Mouse (Mus musculus) heart, embryonic 13.5 days (tissue): Measurements from ENCODE around the gene Pde1c. TPM values are rescaled to one million over a fixed set of nuclear protein-coding genes. Genes with fewer than 3 reads are reported as not detected.
"Not testable (repeated sequence)": the region's sequence is repeated elsewhere in the genome, so short reads cannot be mapped to it uniquely, and the experiment has no call there.

Experiments
- ATAC-seq: fragments of 200-750 bp; cut with Nextera tagmentation; 2 replicates; pipeline ENCODE4 v1.8.0; 2017; ENCODE audit warnings: moderate TSS enrichment; ENCODE audit not compliant: insufficient number of reproducible peaks, low FRiP score, low TSS enrichment; ENCODE audit errors: extremely low read depth
- H3K27ac ChIP-seq: fragments of 300-500 bp; sonication (generic); replicated peaks from 2 replicates; pipeline ENCODE4 v1.5.1; 2015; ENCODE audit warnings: moderate library complexity, mild to moderate bottlenecking, inconsistent platforms
- H3K27me3 ChIP-seq: fragments of 300-500 bp; sonication (generic); replicated peaks from 2 replicates; pipeline ENCODE4 v1.6.1; 2015; ENCODE audit warnings: mild to moderate bottlenecking, inconsistent platforms
- H3K36me3 ChIP-seq: fragments of 300-500 bp; sonication (generic); 2 replicates; pipeline ENCODE4 v1.6.1; 2015; ENCODE audit warnings: mild to moderate bottlenecking, inconsistent platforms
- H3K4me1 ChIP-seq: fragments of 300-500 bp; sonication (generic); 2 replicates; pipeline ENCODE4 v1.6.1; 2015; ENCODE audit warnings: inconsistent platforms
- H3K4me2 ChIP-seq: fragments of 300-500 bp; sonication (generic); 2 replicates; pipeline ENCODE4 v1.6.1; 2015; ENCODE audit warnings: inconsistent platforms, mild to moderate bottlenecking, moderate library complexity
- H3K4me3 ChIP-seq: fragments of 300-500 bp; sonication (generic); 2 replicates; pipeline ENCODE4 v1.5.1; 2015; ENCODE audit warnings: moderate library complexity, mild to moderate bottlenecking, inconsistent platforms
- H3K9ac ChIP-seq: fragments of 300-500 bp; sonication (generic); 2 replicates; pipeline ENCODE4 v1.6.1; 2015; ENCODE audit warnings: inconsistent platforms, mild to moderate bottlenecking, moderate library complexity
- H3K9me3 ChIP-seq: fragments of 300-500 bp; sonication (generic); 2 replicates; pipeline ENCODE4 v1.6.1; 2016; ENCODE audit warnings: inconsistent platforms
- WGBS: fragments of 180-500 bp; shearing (Covaris S2); methylation state at CpG from one replicate; pipeline ENCODE4 v1.1.7; 2015; ENCODE audit warnings: mixed read lengths; 5-methylcytosine and 5-hydroxymethylcytosine counted together
- polyA plus RNA-seq: library from polyadenylated mRNA; unstranded; fragments of >200 nt; fragmentation: Nextera tagmentation; extraction: Ambion mirVana; gene quantifications from 2 replicates; pipeline ENCODE4 v1.2.1, GENCODE M21; 2015

The Pde1c gene
- polyA plus RNA-seq = 3.1 and 3.5 TPM in 2 replicates

- Histone ChIP-seq H3K36me3 (no peaks in the 10 kb centered on the region), H3K4me2 (peak within 1 kb of the TSS; percentile 99), H3K27me3 (no peaks in the 10 kb centered on the region), H3K4me3 (peak within 1 kb of the TSS; percentile 81), H3K27ac (no peak within 1 kb of the TSS), H3K4me1 (0 out of 2 replicates have a peak, but pooled peaks cover 5% of the 10 kb centered on the region), H3K9ac (peak within 1 kb of the TSS; percentile 83), H3K9me3 (no peaks in the 10 kb centered on the region)
- ATAC-seq = no peak
- under 1% methylated on average over 48 of the region's 48 CpGs for WGBS
Observed at GRCm38 (mm10) chr6:56568470-56569372, at the start of gene Pde1c. Gene Pde1c (minus strand): TSS chr6:56569103.

- ATAC-seq = no peak
Observed at GRCm38 (mm10) chr6:56616982-56617613, 48.2 kb upstream of the Pde1c start.

GRCm38 (mm10) chr6:56616228-56616981 is 47.5 kb upstream of the Pde1c start:
- no peak overlapping the region for H3K4me3 ChIP-seq
- peak overlapping the region; percentile 69 for H3K27ac ChIP-seq
- no peaks in the 10 kb centered on the region for H3K27me3 ChIP-seq
- H3K4me1 ChIP-seq = peaks cover 14% of the 10 kb centered on the region
- WGBS = 57% methylated on average over 10 of the region's 10 CpGs
- H3K9me3 ChIP-seq = no peaks in the 10 kb centered on the region
- no peak for ATAC-seq
- H3K9ac ChIP-seq = no peak overlapping the region
- no peaks in the 10 kb centered on the region for H3K36me3 ChIP-seq
- H3K4me2 ChIP-seq = peak overlapping the region; percentile 15; the same call in 1 of the 2 replicates

More at GRCm38 (mm10) chr6:56616982-56617613, 48.2 kb upstream of the Pde1c start:
- Histone ChIP-seq H3K27ac (peak overlapping the region; percentile 69), H3K9ac (no peak overlapping the region), H3K9me3 (no peaks in the 10 kb centered on the region), H3K4me1 (peaks cover 14% of the 10 kb centered on the region), H3K4me2 (peak overlapping the region; percentile 15), H3K36me3 (no peaks in the 10 kb centered on the region), H3K4me3 (no peak overlapping the region), H3K27me3 (no peaks in the 10 kb centered on the region)
- 17% methylated on average over 7 of the region's 7 CpGs for WGBS

GRCm38 (mm10) chr6:56609529-56609928 is 40.6 kb upstream of the Pde1c start:
- 59% methylated on average over 1 of the region's 1 CpGs for WGBS
- H3K4me2 ChIP-seq, H3K9ac ChIP-seq, H3K27ac ChIP-seq, H3K4me3 ChIP-seq, H3K27me3 ChIP-seq, H3K36me3 ChIP-seq, H3K9me3 ChIP-seq, H3K4me1 ChIP-seq, ATAC-seq: not testable (repeated sequence)

- Histone ChIP-seq H3K27me3 (0 out of 2 replicates have a peak, but pooled peaks cover 3% of the 10 kb centered on the region), H3K9me3 (no peaks in the 10 kb centered on the region), H3K4me3 (no peak overlapping the region), H3K36me3 (no peaks in the 10 kb centered on the region), H3K4me1 (no peaks in the 10 kb centered on the region), H3K27ac (no peak overlapping the region), H3K4me2 (no peak overlapping the region), H3K9ac (no peak overlapping the region)
- ATAC-seq = no peak
- 5% methylated on average over 4 of the region's 4 CpGs for WGBS
Observed at GRCm38 (mm10) chr6:56608277-56608676, 39.4 kb upstream of the Pde1c start.

GRCm38 (mm10) chr6:56579568-56579967 is 10.7 kb upstream of the Pde1c start:
- Histone ChIP-seq H3K9ac (no peak overlapping the region), H3K27ac (no peak overlapping the region; the same call in 1 of the 2 replicates), H3K36me3 (no peaks in the 10 kb centered on the region), H3K4me2 (no peak overlapping the region), H3K27me3 (no peaks in the 10 kb centered on the region), H3K9me3 (no peaks in the 10 kb centered on the region), H3K4me1 (peaks cover 9% of the 10 kb centered on the region; the same call in 1 of the 2 replicates), H3K4me3 (no peak overlapping the region)
- WGBS = 16% methylated on average over 1 of the region's 1 CpGs
- no peak for ATAC-seq

DNA sequence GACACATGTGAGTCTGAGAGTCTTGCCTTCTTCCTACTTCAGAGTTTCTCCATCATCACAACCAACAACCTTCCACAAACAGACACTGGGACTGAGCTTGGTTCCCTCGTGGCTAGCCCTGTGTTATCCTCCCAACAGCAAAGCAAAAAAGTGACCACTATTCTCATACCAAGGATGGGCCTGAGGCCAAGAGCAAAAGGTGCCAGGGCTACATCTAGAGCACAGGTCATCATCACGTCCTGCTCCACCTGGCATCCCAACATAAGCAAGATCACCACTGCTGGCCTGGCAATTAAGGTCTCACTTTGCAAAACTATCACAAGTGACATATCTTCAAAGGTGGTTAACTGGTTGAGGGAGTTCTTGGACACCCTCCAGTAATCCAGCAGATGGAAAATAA is 8.0 kb downstream of the Pde1c start:
- Histone ChIP-seq H3K27me3 (no peaks in the 10 kb centered on the region), H3K27ac (no peak overlapping the region), H3K4me3 (no peak overlapping the region), H3K9ac (no peak overlapping the region), H3K4me2 (no peak overlapping the region), H3K36me3 (no peaks in the 10 kb centered on the region), H3K9me3 (no peaks in the 10 kb centered on the region), H3K4me1 (no peaks in the 10 kb centered on the region)
- 70% methylated on average over 2 of the region's 2 CpGs for WGBS
- ATAC-seq = no peak

- H3K4me2 ChIP-seq = no peak overlapping the region
- H3K9ac ChIP-seq = no peak overlapping the region
- H3K4me3 ChIP-seq = no peak overlapping the region
- WGBS = 64% methylated on average over 2 of the region's 2 CpGs
- H3K36me3 ChIP-seq = no peaks in the 10 kb centered on the region
- H3K9me3 ChIP-seq = no peaks in the 10 kb centered on the region
- ATAC-seq = no peak
- no peaks in the 10 kb centered on the region for H3K27me3 ChIP-seq
- no peak overlapping the region for H3K27ac ChIP-seq
- no peaks in the 10 kb centered on the region for H3K4me1 ChIP-seq
Observed at GRCm38 (mm10) chr6:56560474-56560888, 8.4 kb downstream of the Pde1c start.

DNA sequence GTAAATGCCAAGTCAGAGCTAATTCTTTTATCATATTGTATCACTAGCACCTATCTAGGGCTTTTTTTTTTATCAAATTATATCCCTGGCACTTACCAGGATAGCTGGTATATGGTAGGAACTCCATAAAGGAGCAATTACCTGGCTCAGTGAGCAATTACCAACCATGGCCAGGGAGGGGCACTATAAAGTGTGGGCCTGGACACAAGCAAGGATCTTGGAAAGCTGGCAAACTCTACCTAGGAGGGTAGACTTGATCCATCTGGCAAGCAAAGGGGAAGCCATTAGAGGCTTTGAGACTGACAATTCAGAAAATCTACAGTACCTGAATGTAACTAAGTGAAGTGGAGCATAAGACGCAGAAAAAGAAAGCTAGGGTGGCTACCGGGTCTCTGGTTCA is 10.2 kb downstream of the Pde1c start:
- H3K36me3 ChIP-seq = no peaks in the 10 kb centered on the region
- H3K27ac ChIP-seq = no peak overlapping the region
- no peaks in the 10 kb centered on the region for H3K27me3 ChIP-seq
- H3K4me2 ChIP-seq = no peak overlapping the region
- H3K9ac ChIP-seq = no peak overlapping the region
- 94% methylated on average over 2 of the region's 2 CpGs for WGBS
- H3K9me3 ChIP-seq = no peaks in the 10 kb centered on the region
- no peak overlapping the region for H3K4me3 ChIP-seq
- no peak for ATAC-seq
- no peaks in the 10 kb centered on the region for H3K4me1 ChIP-seq

- ATAC-seq = no peak
- Histone ChIP-seq H3K4me2 (no peak overlapping the region), H3K27me3 (no peaks in the 10 kb centered on the region), H3K4me1 (no peaks in the 10 kb centered on the region), H3K9me3 (no peaks in the 10 kb centered on the region), H3K4me3 (no peak overlapping the region), H3K9ac (no peak overlapping the region), H3K27ac (no peak overlapping the region), H3K36me3 (no peaks in the 10 kb centered on the region)
- WGBS = 57% methylated on average over 3 of the region's 3 CpGs
Observed at GRCm38 (mm10) chr6:56555848-56556247, 13.1 kb downstream of the Pde1c start.

- H3K4me3 ChIP-seq = no peak overlapping the region
- no peaks in the 10 kb centered on the region for H3K4me1 ChIP-seq
- WGBS = 50% methylated on average over 4 of the region's 4 CpGs
- ATAC-seq = no peak
- no peaks in the 10 kb centered on the region for H3K27me3 ChIP-seq
- H3K27ac ChIP-seq = no peak overlapping the region
- H3K4me2 ChIP-seq = no peak overlapping the region
- no peak overlapping the region for H3K9ac ChIP-seq
- H3K9me3 ChIP-seq = no peaks in the 10 kb centered on the region
- H3K36me3 ChIP-seq = no peaks in the 10 kb centered on the region
Observed at GRCm38 (mm10) chr6:56555382-56555781, 13.5 kb downstream of the Pde1c start.
